ENCODE assay signal across 8 mouse cellular contexts in the genomic region with DNA sequence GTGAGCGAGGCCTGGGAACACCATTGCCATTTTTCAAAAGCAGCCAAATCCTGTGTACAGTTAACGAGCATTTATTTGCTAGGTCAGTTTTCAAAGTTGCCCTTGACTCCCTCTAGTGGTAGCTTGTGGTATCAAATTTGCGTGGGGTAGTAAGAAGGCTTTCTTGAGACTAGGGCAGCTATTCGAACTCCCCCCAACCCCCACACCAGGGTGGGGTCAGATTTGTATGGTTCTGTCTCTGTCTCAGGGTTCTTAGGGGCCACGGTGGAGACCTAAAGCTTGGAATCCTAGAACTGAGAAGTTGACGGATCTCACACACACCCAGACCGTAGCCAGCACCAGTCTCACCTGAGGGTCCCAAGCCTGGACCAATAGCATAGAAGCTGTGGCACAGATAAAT. TPM values are rescaled to one million over a fixed set of nuclear protein-coding genes. Genes with fewer than 3 reads are reported as not detected.
DNase-seq lines count a peak whose midpoint lies in the region; ATAC-seq and TF ChIP-seq lines count a peak whose summit lies in the region.
"Had no signal": no experiment of that assay in that cellular context is flagged by ENCODE, and none has a peak within 500 bp of the region (broad histone marks: within the 10 kb centered on the region; RNA-seq: fewer than 3 reads in every experiment).

No protein-coding gene starts in this region.

- peak; percentile 37 to 91 (median 89) for TF ChIP-seq CTCF in MEL (IDR thresholded peaks at IDR 0.05 in 2 of 3, conservative IDR thresholded peaks at IDR 0.05 in 1 of 3; ENCODE audit: control insufficient read depth in 1 of 3, insufficient read depth in 1 of 3, low read depth in 2 of 3, low read length in 3 of 3, poor library complexity in 1 of 3, severe bottlenecking in 1 of 3)

- ATAC-seq in embryonic facial prominence, embryonic 12.5 days (ENCODE audit: insufficient number of reproducible peaks, insufficient read depth, low FRiP score, low TSS enrichment): 0 out of 2 replicates have a peak, but pooled peaks have one; percentile 25
- ATAC-seq in hindbrain, embryonic 15.5 days (ENCODE audit: low FRiP score, low read depth): peak; percentile 65; the same call in 1 of the 2 replicates

- no peaks in the 10 kb centered on the region for H3K4me1 ChIP-seq in MEL (ENCODE audit: control insufficient read depth in 1 of 2, insufficient read depth in 2 of 2, low read length in 2 of 2)
- H3K4me1 ChIP-seq in embryonic facial prominence, embryonic 12.5 days: no peaks in the 10 kb centered on the region
- H3K4me1 ChIP-seq in hindbrain, embryonic 15.5 days (replicated peaks): no peaks in the 10 kb centered on the region; the same call in none of the 2 replicates
- H3K4me1 ChIP-seq: megakaryocyte, embryonic 14.5 days had no signal

- peak; percentile 92 for TF ChIP-seq RAD21 in MEL (IDR thresholded peaks at IDR 0.05; ENCODE audit: low read depth, low read length)

- peak; percentile 88 for DNase-seq in MEL (ENCODE audit: low read depth, low spot score)
- peak; percentile 33 to 62 for DNase-seq in adrenal gland, postnatal 36 days
- DNase-seq in layer of hippocampus, postnatal 14 days (ENCODE audit: low spot score in 2 of 2): peak; percentile 65 to 82
- DNase-seq in lung, postnatal 10 days: peak; percentile 87
- DNase-seq in right cerebral cortex, postnatal 14 days: peak; percentile 54

- TF ChIP-seq EP300 in MEL (IDR thresholded peaks at IDR 0.05; ENCODE audit: low read depth in 1 of 2, low read length in 2 of 2): no peak

- no peaks in the 10 kb centered on the region; a peak in 1 of 4 replicates for H3K36me3 ChIP-seq in MEL (ENCODE audit: control insufficient read depth in 1 of 2, insufficient read depth in 2 of 2, low read length in 2 of 2)
- H3K36me3 ChIP-seq in embryonic facial prominence, embryonic 12.5 days: no peaks in the 10 kb centered on the region
- H3K36me3 ChIP-seq in hindbrain, embryonic 15.5 days: peaks cover 6% of the 10 kb centered on the region; the same call in 1 of the 2 replicates

- H3K4me3 ChIP-seq in MEL (ENCODE audit: control insufficient read depth in 1 of 2, insufficient read depth in 1 of 2, low read depth in 2 of 2, low read length in 2 of 2): no peak overlapping the region
- H3K4me3 ChIP-seq in embryonic facial prominence, embryonic 12.5 days: no peak overlapping the region
- H3K4me3 ChIP-seq in hindbrain, embryonic 15.5 days: no peak overlapping the region
- H3K4me3 ChIP-seq: megakaryocyte, embryonic 14.5 days had no signal

- no peak overlapping the region for H3K4me2 ChIP-seq in embryonic facial prominence, embryonic 12.5 days (replicated peaks)
- H3K4me2 ChIP-seq in hindbrain, embryonic 15.5 days: 0 out of 2 replicates have a peak overlapping the region, but pooled peaks have one; percentile 12

- H3K79me2 ChIP-seq in MEL (ENCODE audit: control insufficient read depth, insufficient read depth, low read length, poor library complexity): no peaks in the 10 kb centered on the region

- H3K27ac ChIP-seq in MEL (ENCODE audit: control insufficient read depth, low read depth, low read length): no peak overlapping the region
- no peak overlapping the region for H3K27ac ChIP-seq in embryonic facial prominence, embryonic 12.5 days
- H3K27ac ChIP-seq in hindbrain, embryonic 15.5 days (replicated peaks): no peak overlapping the region

- no peaks in the 10 kb centered on the region for H3K27me3 ChIP-seq in MEL (ENCODE audit: control insufficient read depth in 1 of 2, insufficient read depth in 2 of 2, low read length in 2 of 2)
- no peaks in the 10 kb centered on the region for H3K27me3 ChIP-seq in embryonic facial prominence, embryonic 12.5 days
- no peaks in the 10 kb centered on the region for H3K27me3 ChIP-seq in hindbrain, embryonic 15.5 days

- H3K9ac ChIP-seq in MEL (ENCODE audit: control insufficient read depth, low read depth, low read length, poor library complexity, severe bottlenecking): no peak overlapping the region
- H3K9ac ChIP-seq in embryonic facial prominence, embryonic 12.5 days: no peak overlapping the region
- H3K9ac ChIP-seq in hindbrain, embryonic 15.5 days: no peak overlapping the region

- no peak for TF ChIP-seq POLR2A in MEL (IDR thresholded peaks at IDR 0.05; ENCODE audit: control insufficient read depth in 1 of 2, insufficient read depth in 1 of 2, low read depth in 1 of 2, low read length in 2 of 2, poor library complexity in 1 of 2)

- 19% methylated on average over 7 of the region's 7 CpGs for WGBS in embryonic facial prominence, embryonic 12.5 days
- 21% methylated on average over 7 of the region's 7 CpGs for WGBS in hindbrain, embryonic 15.5 days

- H3K9me3 ChIP-seq in MEL (replicated peaks; ENCODE audit: insufficient read depth, low read length): no peaks in the 10 kb centered on the region
- H3K9me3 ChIP-seq in embryonic facial prominence, embryonic 12.5 days: no peaks in the 10 kb centered on the region
- no peaks in the 10 kb centered on the region for H3K9me3 ChIP-seq in hindbrain, embryonic 15.5 days
- H3K9me3 ChIP-seq: megakaryocyte, embryonic 14.5 days had no signal

TF ChIP-seq in MEL, 35 proteins besides CTCF, POLR2A, EP300 and RAD21:
- TF ChIP-seq NRF1 (IDR thresholded peaks at IDR 0.05; ENCODE audit: insufficient read depth, low read depth, low read length, poor library complexity, severe bottlenecking): no peak
- TF ChIP-seq SMC3 (IDR thresholded peaks at IDR 0.05; ENCODE audit: low read depth, low read length): peak; percentile 89
- TF ChIP-seq SIN3A (IDR thresholded peaks at IDR 0.05; ENCODE audit: low read length): 0 out of 2 replicates have a peak, but pooled peaks have one; percentile 28
- TF ChIP-seq ZC3H11A (IDR thresholded peaks at IDR 0.05; ENCODE audit: low read depth, low read length): peak; percentile 84

RNA-seq across cellular contexts. Expression of a gene that starts 18.7 kb away (rescaled TPM):
- 14.7 and 15.2 TPM in 2 replicates for total RNA-seq in MEL (2012; rRNA removed)
- 10 to 100 TPM in 1 of 2 experiments, not detected in 1; 30.9 TPM for polyA plus RNA-seq in MEL (2012; ENCODE audit: insufficient read depth in 1 of 2, insufficient read length in 2 of 2, low read depth in 1 of 2, low replicate concordance in 2 of 2, missing spikeins in 1 of 2)
- total RNA-seq in adrenal gland, postnatal 36 days (2021): 10 to 100 TPM; 33.0 to 45.8 TPM
- 8.1 and 8.6 TPM in 2 replicates for polyA plus RNA-seq in embryonic facial prominence, embryonic 12.5 days (2016; fragmentation: Nextera tagmentation; extraction: Ambion mirVana)
- polyA plus RNA-seq in hindbrain, embryonic 15.5 days (2015; fragmentation: Nextera tagmentation; extraction: Ambion mirVana): 16.7 and 17.0 TPM in 2 replicates
- 10 to 100 TPM; 11.0 to 11.4 TPM for total RNA-seq in layer of hippocampus, postnatal 14 days (2021)

RNA-seq across cellular contexts. Expression of a gene that starts 53.1 kb away (rescaled TPM):
- total RNA-seq in MEL (2012; rRNA removed): 16.3 and 23.7 TPM in 2 replicates
- 10 to 100 TPM in 1 of 2 experiments, not detected in 1; 24.8 TPM for polyA plus RNA-seq in MEL (2012; ENCODE audit: insufficient read depth in 1 of 2, insufficient read length in 2 of 2, low read depth in 1 of 2, low replicate concordance in 2 of 2, missing spikeins in 1 of 2)
- 10 to 100 TPM; 25.3 to 25.9 TPM for total RNA-seq in adrenal gland, postnatal 36 days (2021)
- polyA plus RNA-seq in embryonic facial prominence, embryonic 12.5 days (2016; fragmentation: Nextera tagmentation; extraction: Ambion mirVana): 43.1 and 44.6 TPM in 2 replicates
- polyA plus RNA-seq in hindbrain, embryonic 15.5 days (2015; fragmentation: Nextera tagmentation; extraction: Ambion mirVana): 62.6 and 73.4 TPM in 2 replicates
- total RNA-seq in layer of hippocampus, postnatal 14 days (2021): 100 to 1,000 TPM; 116 to 120 TPM
